Mouse (Mus musculus) megakaryocyte, embryonic 14.5 days (primary cell): ENCODE data around the gene Prkaca.

ENCODE experiments used
- FLI1 ChIP-seq: IDR thresholded peaks from 2 replicates; pipeline ENCODE4 v1.6.1; 2012; ENCODE audit warnings: low read length, inconsistent platforms, mixed read lengths
- GATA1 ChIP-seq: IDR thresholded peaks from 3 replicates; pipeline ENCODE4 v1.6.1; 2012; ENCODE audit warnings: mixed read lengths, low read length, inconsistent platforms, borderline replicate concordance

- TF ChIP-seq GATA1: no peak
- no peak for TF ChIP-seq FLI1
Observed at GRCm38 (mm10) chr8:84044103-84044502, 71.3 kb downstream of the Prkaca start.
